Mouse (Mus musculus): ENCODE measurements around the gene Irf9. TPM values are rescaled to one million over a fixed set of nuclear protein-coding genes. Genes with fewer than 3 reads are reported as not detected.

Irf9 gene
- polyA plus RNA-seq, 1 experiment from 2014 or later = 9.2 TPM

- peak within 1 kb of the TSS; percentile 92 for H3K27ac ChIP-seq
- peak within 1 kb of the TSS; percentile 88 for H3K4me2 ChIP-seq
- peak; percentile 72 for ATAC-seq (ENCODE audit: insufficient number of reproducible peaks, insufficient read depth, low FRiP score, low TSS enrichment, low read depth)
- H3K9ac ChIP-seq (replicated peaks) = peak within 1 kb of the TSS; percentile 93
- WGBS = under 1% methylated on average over 89 of the region's 89 CpGs
- H3K9me3 ChIP-seq = no peaks in the 10 kb centered on the region
- peak within 1 kb of the TSS; percentile 88 for H3K4me3 ChIP-seq (replicated peaks)
- peaks cover 27% of the 10 kb centered on the region for H3K4me1 ChIP-seq (replicated peaks)
- no peaks in the 10 kb centered on the region for H3K27me3 ChIP-seq
- H3K36me3 ChIP-seq = peaks cover 52% of the 10 kb centered on the region
Measured at GRCm38 (mm10) chr14:55643060-55643907, 39.9 kb downstream of the Irf9 start, which contains the start of gene Tm9sf1. TSS of gene Tm9sf1 (minus strand) at chr14:55643806.

GRCm38 (mm10) chr14:55644261-55644888 is 41.0 kb downstream of the Irf9 start:
- Histone ChIP-seq H3K27ac (0 out of 2 replicates have a peak overlapping the region, but pooled peaks have one; percentile 23), H3K9me3 (no peaks in the 10 kb centered on the region), H3K4me3 (replicated peaks) (peak overlapping the region; percentile 88), H3K27me3 (no peaks in the 10 kb centered on the region), H3K4me2 (peak overlapping the region; percentile 88), H3K4me1 (replicated peaks) (peaks cover 27% of the 10 kb centered on the region), H3K36me3 (peaks cover 41% of the 10 kb centered on the region), H3K9ac (replicated peaks) (peak overlapping the region; percentile 93)
- ATAC-seq (ENCODE audit: insufficient number of reproducible peaks, insufficient read depth, low FRiP score, low TSS enrichment, low read depth) = no peak
- WGBS = 33% methylated on average over 17 of the region's 17 CpGs

- no peaks in the 10 kb centered on the region for H3K9me3 ChIP-seq
- ATAC-seq (ENCODE audit: insufficient number of reproducible peaks, insufficient read depth, low FRiP score, low TSS enrichment, low read depth) = no peak
- 85% methylated on average over 2 of the region's 2 CpGs for WGBS
- H3K27me3 ChIP-seq = no peaks in the 10 kb centered on the region
- peaks cover 17% of the 10 kb centered on the region for H3K36me3 ChIP-seq
- H3K9ac ChIP-seq (replicated peaks) = no peak within 1 kb of the TSS
- no peak within 1 kb of the TSS for H3K4me2 ChIP-seq
- H3K27ac ChIP-seq = no peak within 1 kb of the TSS
- peaks cover 8% of the 10 kb centered on the region for H3K4me1 ChIP-seq (replicated peaks)
- no peak within 1 kb of the TSS for H3K4me3 ChIP-seq (replicated peaks)
Measured at GRCm38 (mm10) chr14:55649884-55650283, 46.5 kb downstream of the Irf9 start, which contains the start of gene Tssk4. TSS of gene Tssk4 (plus strand) at chr14:55650184.

GRCm38 (mm10) chr14:55651528-55651927 is 48.2 kb downstream of the Irf9 start:
- no peak for ATAC-seq (ENCODE audit: insufficient number of reproducible peaks, insufficient read depth, low FRiP score, low TSS enrichment, low read depth)
- WGBS = 88% methylated on average over 7 of the region's 7 CpGs
- no peak overlapping the region for H3K27ac ChIP-seq
- no peak overlapping the region for H3K9ac ChIP-seq (replicated peaks)
- no peak overlapping the region for H3K4me2 ChIP-seq
- H3K27me3 ChIP-seq = no peaks in the 10 kb centered on the region
- no peaks in the 10 kb centered on the region for H3K4me1 ChIP-seq (replicated peaks)
- H3K36me3 ChIP-seq = peaks cover 9% of the 10 kb centered on the region
- no peak overlapping the region for H3K4me3 ChIP-seq (replicated peaks)
- no peaks in the 10 kb centered on the region for H3K9me3 ChIP-seq

- no peak overlapping the region for H3K27ac ChIP-seq
- H3K9me3 ChIP-seq = no peaks in the 10 kb centered on the region
- H3K4me3 ChIP-seq (replicated peaks) = no peak overlapping the region
- 88% methylated on average over 3 of the region's 3 CpGs for WGBS
- H3K36me3 ChIP-seq = peaks cover 33% of the 10 kb centered on the region
- ATAC-seq (ENCODE audit: insufficient number of reproducible peaks, insufficient read depth, low FRiP score, low TSS enrichment, low read depth) = no peak
- no peak overlapping the region for H3K9ac ChIP-seq (replicated peaks)
- no peak overlapping the region for H3K4me2 ChIP-seq
- H3K4me1 ChIP-seq (replicated peaks) = 0 out of 2 replicates have a peak, but pooled peaks cover 8% of the 10 kb centered on the region
- no peaks in the 10 kb centered on the region for H3K27me3 ChIP-seq
Measured at GRCm38 (mm10) chr14:55656935-55657334, 53.6 kb downstream of the Irf9 start.

DNA sequence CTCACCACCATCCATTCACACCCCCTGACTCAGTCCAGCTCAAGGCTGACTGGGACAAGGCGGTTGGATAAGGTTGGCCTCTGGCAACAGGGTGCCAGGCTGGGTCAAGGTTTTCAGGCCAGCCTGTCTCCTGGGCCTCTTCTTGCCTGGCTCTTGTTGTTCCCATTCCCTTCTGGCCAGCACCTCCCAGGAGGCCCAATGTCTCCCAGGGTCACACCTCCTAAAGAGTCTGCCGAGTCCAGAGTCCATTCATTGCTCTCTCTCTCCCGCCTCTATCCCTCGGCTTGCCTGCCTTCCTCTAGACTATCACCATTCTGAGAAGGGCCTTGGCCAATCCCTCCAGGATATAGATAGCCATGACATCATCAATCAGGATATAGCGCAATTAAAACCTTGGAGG is 54.6 kb downstream of the Irf9 start:
- peaks cover 42% of the 10 kb centered on the region for H3K36me3 ChIP-seq
- no peak for ATAC-seq (ENCODE audit: insufficient number of reproducible peaks, insufficient read depth, low FRiP score, low TSS enrichment, low read depth)
- H3K4me2 ChIP-seq = no peak overlapping the region
- H3K9me3 ChIP-seq = no peaks in the 10 kb centered on the region
- 0 out of 2 replicates have a peak, but pooled peaks cover 8% of the 10 kb centered on the region for H3K4me1 ChIP-seq (replicated peaks)
- no peaks in the 10 kb centered on the region for H3K27me3 ChIP-seq
- 89% methylated on average over 5 of the region's 5 CpGs for WGBS
- H3K4me3 ChIP-seq (replicated peaks) = no peak overlapping the region
- H3K27ac ChIP-seq = no peak overlapping the region
- no peak overlapping the region for H3K9ac ChIP-seq (replicated peaks)

Other genes with a start within 250 kb of the Irf9 start
- gene Dhrs4, start 124.8 kb upstream of the Irf9 start, polyA plus RNA-seq (2016; fragmentation: Nextera tagmentation; extraction: Ambion mirVana) = 83.2 and 86.9 TPM in 2 replicates
- 3.7 and 5.1 TPM in 2 replicates for gene Carmil3, start 112.9 kb upstream of the Irf9 start, polyA plus RNA-seq (2016; fragmentation: Nextera tagmentation; extraction: Ambion mirVana)
- gene Cpne6, start 93.1 kb upstream of the Irf9 start, polyA plus RNA-seq (2016; fragmentation: Nextera tagmentation; extraction: Ambion mirVana) = 0.32 and 0.35 TPM in 2 replicates
- not detected in 2 replicates for gene Nrl, start 78.6 kb upstream of the Irf9 start, polyA plus RNA-seq (2016; fragmentation: Nextera tagmentation; extraction: Ambion mirVana)
- gene Pck2, start 63.3 kb upstream of the Irf9 start, polyA plus RNA-seq (2016; fragmentation: Nextera tagmentation; extraction: Ambion mirVana) = 33.2 and 35.4 TPM in 2 replicates
- 65.5 and 69.7 TPM in 2 replicates for gene Dcaf11, start 43.6 kb upstream of the Irf9 start, polyA plus RNA-seq (2016; fragmentation: Nextera tagmentation; extraction: Ambion mirVana)
- gene A730061H03Rik, start 43.2 kb upstream of the Irf9 start, polyA plus RNA-seq (2016; fragmentation: Nextera tagmentation; extraction: Ambion mirVana) = 1.1 TPM in 1 of 2 replicates, not detected in the other
- 16.0 and 16.1 TPM in 2 replicates for gene Fitm1, start 28.0 kb upstream of the Irf9 start, polyA plus RNA-seq (2016; fragmentation: Nextera tagmentation; extraction: Ambion mirVana)
- 142 and 151 TPM in 2 replicates for gene Psme1, start 25.4 kb upstream of the Irf9 start, polyA plus RNA-seq (2016; fragmentation: Nextera tagmentation; extraction: Ambion mirVana)
- 3.7 and 4.0 TPM in 2 replicates for gene Emc9, start 18.3 kb upstream of the Irf9 start, polyA plus RNA-seq (2016; fragmentation: Nextera tagmentation; extraction: Ambion mirVana)
- 210 and 260 TPM in 2 replicates for gene Psme2, start 12.5 kb upstream of the Irf9 start, polyA plus RNA-seq (2016; fragmentation: Nextera tagmentation; extraction: Ambion mirVana)
- gene Rnf31, start 11.9 kb upstream of the Irf9 start, polyA plus RNA-seq (2016; fragmentation: Nextera tagmentation; extraction: Ambion mirVana) = 19.9 and 22.4 TPM in 2 replicates
- 10.0 and 12.2 TPM in 2 replicates for gene Rec8, start 14.5 kb downstream of the Irf9 start, polyA plus RNA-seq (2016; fragmentation: Nextera tagmentation; extraction: Ambion mirVana)
- gene Ipo4, start 32.4 kb downstream of the Irf9 start, polyA plus RNA-seq (2016; fragmentation: Nextera tagmentation; extraction: Ambion mirVana) = 78.9 and 100 TPM in 2 replicates
- 2.7 and 3.1 TPM in 2 replicates for gene Gm49378, start 34.3 kb downstream of the Irf9 start, polyA plus RNA-seq (2016; fragmentation: Nextera tagmentation; extraction: Ambion mirVana)
- gene Tm9sf1, start 40.2 kb downstream of the Irf9 start, polyA plus RNA-seq (2016; fragmentation: Nextera tagmentation; extraction: Ambion mirVana) = 96.1 and 96.7 TPM in 2 replicates
- gene Tssk4, start 46.6 kb downstream of the Irf9 start, polyA plus RNA-seq (2016; fragmentation: Nextera tagmentation; extraction: Ambion mirVana) = 0.70 and 1.0 TPM in 2 replicates
- gene Mdp1, start 56.9 kb downstream of the Irf9 start, polyA plus RNA-seq (2016; fragmentation: Nextera tagmentation; extraction: Ambion mirVana) = 63.0 and 68.8 TPM in 2 replicates
- gene Gmpr2, start 68.4 kb downstream of the Irf9 start, polyA plus RNA-seq (2016; fragmentation: Nextera tagmentation; extraction: Ambion mirVana) = 67.6 and 74.2 TPM in 2 replicates
- 594 and 653 TPM in 2 replicates for gene Nedd8, start 68.6 kb downstream of the Irf9 start, polyA plus RNA-seq (2016; fragmentation: Nextera tagmentation; extraction: Ambion mirVana)
- gene Tinf2, start 78.2 kb downstream of the Irf9 start, polyA plus RNA-seq (2016; fragmentation: Nextera tagmentation; extraction: Ambion mirVana) = 57.1 and 58.3 TPM in 2 replicates
- 2.0 and 2.7 TPM in 2 replicates for gene Tgm1, start 110.4 kb downstream of the Irf9 start, polyA plus RNA-seq (2016; fragmentation: Nextera tagmentation; extraction: Ambion mirVana)
- 27.3 and 29.0 TPM in 2 replicates for gene Rabggta, start 118.7 kb downstream of the Irf9 start, polyA plus RNA-seq (2016; fragmentation: Nextera tagmentation; extraction: Ambion mirVana)
- gene Dhrs1, start 142.1 kb downstream of the Irf9 start, polyA plus RNA-seq (2016; fragmentation: Nextera tagmentation; extraction: Ambion mirVana) = 72.5 and 82.6 TPM in 2 replicates
- 52.0 and 53.0 TPM in 2 replicates for gene Nop9, start 142.1 kb downstream of the Irf9 start, polyA plus RNA-seq (2016; fragmentation: Nextera tagmentation; extraction: Ambion mirVana)
- 0.60 TPM in 1 of 2 replicates, not detected in the other for gene Cideb, start 154.9 kb downstream of the Irf9 start, polyA plus RNA-seq (2016; fragmentation: Nextera tagmentation; extraction: Ambion mirVana)
- gene Ltb4r2, start 157.9 kb downstream of the Irf9 start, polyA plus RNA-seq (2016; fragmentation: Nextera tagmentation; extraction: Ambion mirVana) = 0.58 and 0.73 TPM in 2 replicates
- 0.26 and 0.68 TPM in 2 replicates for gene Ltb4r1, start 162.4 kb downstream of the Irf9 start, polyA plus RNA-seq (2016; fragmentation: Nextera tagmentation; extraction: Ambion mirVana)
- 17.7 and 19.9 TPM in 2 replicates for gene Adcy4, start 180.5 kb downstream of the Irf9 start, polyA plus RNA-seq (2016; fragmentation: Nextera tagmentation; extraction: Ambion mirVana)
- gene Ripk3, start 185.3 kb downstream of the Irf9 start, polyA plus RNA-seq (2016; fragmentation: Nextera tagmentation; extraction: Ambion mirVana) = 25.2 and 36.4 TPM in 2 replicates
- gene Nfatc4, start 219.6 kb downstream of the Irf9 start, polyA plus RNA-seq (2016; fragmentation: Nextera tagmentation; extraction: Ambion mirVana) = 147 and 151 TPM in 2 replicates

All from limb, embryonic 12.5 days (tissue).